Mouse (Mus musculus) kidney, postnatal 25 days (tissue): ENCODE data around the gene Homer1.

Source experiments
- DNase-seq, 2 experiments: peaks; one replicate each; pipeline ENCODE4 v3.0.0; 2021; ENCODE audit warnings: mixed read lengths in 2 of 2

The Homer1 gene

GRCm38 (mm10) chr13:93299316-93299715 is at the start of gene Homer1:
TSS of gene Homer1 (plus strand) at chr13:93299635.
- no peak for DNase-seq

GRCm38 (mm10) chr13:93251732-93252131 is 47.7 kb upstream of the Homer1 start:
- no peak for DNase-seq

GRCm38 (mm10) chr13:93252175-93252574 is 47.3 kb upstream of the Homer1 start:
- no peak for DNase-seq

- DNase-seq: no peak
Observed at GRCm38 (mm10) chr13:93252941-93253340, 46.5 kb upstream of the Homer1 start.

GRCm38 (mm10) chr13:93267151-93267550 is 32.3 kb upstream of the Homer1 start:
- DNase-seq: no peak

- DNase-seq: no peak
Observed at GRCm38 (mm10) chr13:93300581-93300980, 1.1 kb downstream of the Homer1 start.

GRCm38 (mm10) chr13:93301060-93301459 is 1.6 kb downstream of the Homer1 start:
- no peak for DNase-seq

GRCm38 (mm10) chr13:93302846-93303562 is 3.6 kb downstream of the Homer1 start:
- no peak for DNase-seq

- peak; percentile 96 to 97 for DNase-seq
Observed at GRCm38 (mm10) chr13:93303563-93304250, 4.3 kb downstream of the Homer1 start.

- peak; percentile 34 to 59 for DNase-seq
Observed at GRCm38 (mm10) chr13:93304251-93305001, 5.0 kb downstream of the Homer1 start.

- DNase-seq: no peak
Observed at GRCm38 (mm10) chr13:93305149-93305548, 5.7 kb downstream of the Homer1 start.

- DNase-seq: no peak
Observed at GRCm38 (mm10) chr13:93305636-93306035, 6.2 kb downstream of the Homer1 start.

- no peak for DNase-seq
Observed at GRCm38 (mm10) chr13:93306545-93306944, 7.1 kb downstream of the Homer1 start.

- no peak for DNase-seq
Observed at GRCm38 (mm10) chr13:93307700-93308099, 8.3 kb downstream of the Homer1 start.

- no peak for DNase-seq
Observed at GRCm38 (mm10) chr13:93309295-93309694, 9.9 kb downstream of the Homer1 start.

GRCm38 (mm10) chr13:93312518-93312917 is 13.1 kb downstream of the Homer1 start:
- no peak for DNase-seq

GRCm38 (mm10) chr13:93314322-93314721 is 14.9 kb downstream of the Homer1 start:
- DNase-seq: no peak

- no peak for DNase-seq
Observed at GRCm38 (mm10) chr13:93320089-93320488, 20.7 kb downstream of the Homer1 start.

GRCm38 (mm10) chr13:93326326-93326725 is 26.9 kb downstream of the Homer1 start:
- no peak for DNase-seq

- DNase-seq: no peak
Observed at GRCm38 (mm10) chr13:93331721-93332120, 32.3 kb downstream of the Homer1 start.

GRCm38 (mm10) chr13:93332491-93332890 is 33.1 kb downstream of the Homer1 start:
- DNase-seq: no peak

- DNase-seq: no peak
Observed at GRCm38 (mm10) chr13:93335337-93335736, 35.9 kb downstream of the Homer1 start.

GRCm38 (mm10) chr13:93338394-93338793 is 39.0 kb downstream of the Homer1 start:
- no peak for DNase-seq
